ENCODE assay signal across 8 mouse cellular contexts in genomic region chr3:100682841-100683240, GRCm38 (mm10). TPM values are rescaled to one million over a fixed set of nuclear protein-coding genes. Genes with fewer than 3 reads are reported as not detected.
DNase-seq lines count a peak whose midpoint lies in the region; ATAC-seq and TF ChIP-seq lines count a peak whose summit lies in the region.

No protein-coding gene starts in this region.

- no peak overlapping the region for H3K27ac ChIP-seq in embryonic facial prominence, embryonic 10.5 days (replicated peaks)
- no peak overlapping the region for H3K27ac ChIP-seq in neural tube, embryonic 12.5 days

- peak overlapping the region; percentile 90 for H3K4me2 ChIP-seq in neural tube, embryonic 12.5 days (replicated peaks)

- WGBS in lung, adult 2 months = 23% methylated on average over 3 of the region's 3 CpGs
- 22% methylated on average over 3 of the region's 3 CpGs for WGBS in embryonic facial prominence, embryonic 10.5 days
- WGBS in neural tube, embryonic 12.5 days = 20% methylated on average over 3 of the region's 3 CpGs

- H3K4me1 ChIP-seq in lung, adult 2 months (ENCODE audit: control insufficient read depth, insufficient read depth, low read length) = peaks cover 9% of the 10 kb centered on the region
- peaks cover 44% of the 10 kb centered on the region for H3K4me1 ChIP-seq in embryonic facial prominence, embryonic 10.5 days
- H3K4me1 ChIP-seq in neural tube, embryonic 12.5 days = peaks cover 22% of the 10 kb centered on the region

- ATAC-seq in neural tube, embryonic 12.5 days (ENCODE audit: low FRiP score, low read depth) = no peak

- no peaks in the 10 kb centered on the region for H3K27me3 ChIP-seq in embryonic facial prominence, embryonic 10.5 days (replicated peaks; ENCODE audit: low read depth, poor library complexity, severe bottlenecking)
- no peaks in the 10 kb centered on the region for H3K27me3 ChIP-seq in neural tube, embryonic 12.5 days (replicated peaks)

- H3K9ac ChIP-seq in neural tube, embryonic 12.5 days = no peak overlapping the region

- peak overlapping the region; percentile 1 for H3K4me3 ChIP-seq in lung, adult 2 months (replicated peaks; ENCODE audit: extremely low read depth, low read depth, low read length)
- H3K4me3 ChIP-seq in embryonic facial prominence, embryonic 10.5 days = peak overlapping the region; percentile 73
- peak overlapping the region; percentile 22 for H3K4me3 ChIP-seq in neural tube, embryonic 12.5 days

- DNase-seq in lung, adult 2 months = no peak
- no peak for DNase-seq in lung, postnatal 25 days (ENCODE audit: low spot score)
- DNase-seq in embryonic facial prominence, embryonic 10.5 days (ENCODE audit: low spot score) = no peak
- peak; percentile 29 for DNase-seq in induced T-regulatory cell, adult 2 months (ENCODE audit: low read depth)
- DNase-seq in layer of hippocampus, adult 11-12 months (ENCODE audit: low spot score) = no peak
- no peak for DNase-seq in layer of hippocampus, adult 8-10 months (ENCODE audit: low spot score in 2 of 2)
- DNase-seq in ovary, postnatal 36 days (ENCODE audit: low spot score) = no peak

- TF ChIP-seq CTCF in lung, adult 2 months (IDR thresholded peaks at IDR 0.05; ENCODE audit: insufficient read depth, low read length) = no peak

- H3K36me3 ChIP-seq in embryonic facial prominence, embryonic 10.5 days (replicated peaks) = peaks cover 12% of the 10 kb centered on the region
- no peaks in the 10 kb centered on the region for H3K36me3 ChIP-seq in neural tube, embryonic 12.5 days

- H3K9me3 ChIP-seq in embryonic facial prominence, embryonic 10.5 days = no peaks in the 10 kb centered on the region
- H3K9me3 ChIP-seq in neural tube, embryonic 12.5 days = no peaks in the 10 kb centered on the region

- no peak for TF ChIP-seq POLR2A in lung, adult 2 months (IDR thresholded peaks at IDR 0.05; ENCODE audit: borderline replicate concordance, extremely low read depth, low read depth, low read length)

RNA-seq across cellular contexts. Expression of gene Man1a2, which starts 2.5 kb away (rescaled TPM):
- polyA plus RNA-seq in lung, adult 2 months (2012; rRNA removed) = 11.2 and 22.4 TPM in 2 replicates
- 57.8 and 65.6 TPM in 2 replicates for polyA plus RNA-seq in embryonic facial prominence, embryonic 10.5 days (2016; fragmentation: Nextera tagmentation; extraction: Ambion mirVana)
- 58.0 and 76.6 TPM in 2 replicates for polyA plus RNA-seq in neural tube, embryonic 12.5 days (2016; fragmentation: Nextera tagmentation; extraction: Ambion mirVana)
- 100 to 1,000 TPM; 112 to 121 (median 116) TPM for total RNA-seq in layer of hippocampus, adult 8-10 months (2022)

Comparison
In these comparisons a context has a peak if more than half of its experiments do, and no peak if none do; other contexts are left out.
1. H3K4me3 ChIP-seq: peak in every context shown above with its lines; median percentile 73 in embryonic facial prominence, embryonic 10.5 days; 22 in neural tube, embryonic 12.5 days; 1 in lung, adult 2 months.